Mouse (Mus musculus): Measurements from ENCODE around the gene AI597479. TPM values are rescaled to one million over a fixed set of nuclear protein-coding genes. Genes with fewer than 3 reads are reported as not detected.

Gene AI597479
- polyA plus RNA-seq, 1 experiment from 2014 or later = 24.0 TPM

- H3K9me3 ChIP-seq (ENCODE audit: control insufficient read depth, low read length) = no peaks in the 10 kb centered on the region
- H3K36me3 ChIP-seq (ENCODE audit: control insufficient read depth, insufficient read depth, low read length) = peaks cover 4% of the 10 kb centered on the region
- H3K9ac ChIP-seq (ENCODE audit: low read length) = no peak overlapping the region
- no peak for DNase-seq (ENCODE audit: low spot score)
- H3K27me3 ChIP-seq (replicated peaks; ENCODE audit: control insufficient read depth, insufficient read depth, low read length) = no peaks in the 10 kb centered on the region
- peaks cover 32% of the 10 kb centered on the region for H3K4me1 ChIP-seq (replicated peaks; ENCODE audit: control insufficient read depth, insufficient read depth, low read length)
- no peak overlapping the region for H3K4me2 ChIP-seq (ENCODE audit: low read length)
- ATAC-seq (replicated peaks; ENCODE audit: low FRiP score, low TSS enrichment, low read depth) = no peak
- no peak overlapping the region for H3K27ac ChIP-seq (ENCODE audit: low read depth)
- WGBS = 76% methylated on average over 2 of the region's 2 CpGs
- no peak overlapping the region for H3K4me3 ChIP-seq (ENCODE audit: low read depth, low read length)
These were observed 59.4 kb downstream of the AI597479 start for GRCm38 (mm10) chr1:43157907-43158306.

GRCm38 (mm10) chr1:43159429-43159828, 60.9 kb downstream of the AI597479 start:
- H3K36me3 ChIP-seq (ENCODE audit: control insufficient read depth, insufficient read depth, low read length) = no peaks in the 10 kb centered on the region
- no peak overlapping the region for H3K9ac ChIP-seq (ENCODE audit: low read length)
- peak overlapping the region; percentile 24; the same call in 1 of the 2 replicates for H3K27ac ChIP-seq (ENCODE audit: low read depth)
- H3K4me1 ChIP-seq (replicated peaks; ENCODE audit: control insufficient read depth, insufficient read depth, low read length) = peaks cover 29% of the 10 kb centered on the region
- H3K4me2 ChIP-seq (ENCODE audit: low read length) = 0 out of 2 replicates have a peak overlapping the region, but pooled peaks have one; percentile 0
- WGBS = 29% methylated on average over 4 of the region's 4 CpGs
- no peak overlapping the region for H3K4me3 ChIP-seq (ENCODE audit: low read depth, low read length)
- no peaks in the 10 kb centered on the region for H3K9me3 ChIP-seq (ENCODE audit: control insufficient read depth, low read length)
- ATAC-seq (replicated peaks; ENCODE audit: low FRiP score, low TSS enrichment, low read depth) = no peak
- H3K27me3 ChIP-seq (replicated peaks; ENCODE audit: control insufficient read depth, insufficient read depth, low read length) = no peaks in the 10 kb centered on the region
- DNase-seq (ENCODE audit: low spot score) = no peak

DNA sequence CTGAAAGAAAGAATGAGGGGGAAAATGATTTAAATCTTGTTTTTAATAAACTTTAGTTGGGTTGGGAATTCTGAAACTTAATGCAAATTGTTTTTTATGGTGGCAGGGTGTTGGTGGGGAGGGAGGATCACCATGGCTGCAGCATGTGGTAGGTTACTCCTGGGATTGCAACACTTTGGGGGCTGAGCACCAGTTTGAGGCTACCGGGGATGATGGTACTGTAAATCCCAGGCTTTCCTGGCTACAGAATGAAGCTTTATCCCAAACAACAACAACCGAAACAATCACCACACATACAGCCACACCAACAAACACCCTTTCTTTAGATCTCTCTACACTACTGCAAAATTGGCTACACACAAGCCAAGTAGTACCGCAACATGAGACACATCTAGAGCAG, 63.9 kb downstream of the AI597479 start:
- WGBS = 78% methylated on average over 3 of the region's 3 CpGs
- peak overlapping the region; percentile 65 for H3K4me2 ChIP-seq (ENCODE audit: low read length)
- peaks cover 2% of the 10 kb centered on the region; the same call in 1 of the 2 replicates for H3K9me3 ChIP-seq (ENCODE audit: control insufficient read depth, low read length)
- no peaks in the 10 kb centered on the region for H3K36me3 ChIP-seq (ENCODE audit: control insufficient read depth, insufficient read depth, low read length)
- H3K9ac ChIP-seq (ENCODE audit: low read length) = peak overlapping the region; percentile 80; the same call in 1 of the 2 replicates
- H3K27me3 ChIP-seq (replicated peaks; ENCODE audit: control insufficient read depth, insufficient read depth, low read length) = no peaks in the 10 kb centered on the region
- no peak for DNase-seq (ENCODE audit: low spot score)
- H3K4me3 ChIP-seq (ENCODE audit: low read depth, low read length) = peak overlapping the region; percentile 87
- no peak overlapping the region for H3K27ac ChIP-seq (ENCODE audit: low read depth)
- H3K4me1 ChIP-seq (replicated peaks; ENCODE audit: control insufficient read depth, insufficient read depth, low read length) = peaks cover 22% of the 10 kb centered on the region
- ATAC-seq (replicated peaks; ENCODE audit: low FRiP score, low TSS enrichment, low read depth) = no peak

GRCm38 (mm10) chr1:43163084-43163466, 64.6 kb downstream of the AI597479 start:
- peak overlapping the region; percentile 87 for H3K4me3 ChIP-seq (ENCODE audit: low read depth, low read length)
- H3K9ac ChIP-seq (ENCODE audit: low read length) = peak overlapping the region; percentile 80
- H3K4me2 ChIP-seq (ENCODE audit: low read length) = peak overlapping the region; percentile 65
- ATAC-seq (replicated peaks; ENCODE audit: low FRiP score, low TSS enrichment, low read depth) (peak; percentile 33; the same call in 1 of the 2 replicates), DNase-seq (ENCODE audit: low spot score) (no peak)
- WGBS = 3% methylated on average over 5 of the region's 6 CpGs
- H3K27ac ChIP-seq (ENCODE audit: low read depth) = peak overlapping the region; percentile 86
- peaks cover 29% of the 10 kb centered on the region for H3K4me1 ChIP-seq (replicated peaks; ENCODE audit: control insufficient read depth, insufficient read depth, low read length)
- H3K27me3 ChIP-seq (replicated peaks; ENCODE audit: control insufficient read depth, insufficient read depth, low read length) = no peaks in the 10 kb centered on the region
- no peaks in the 10 kb centered on the region for H3K36me3 ChIP-seq (ENCODE audit: control insufficient read depth, insufficient read depth, low read length)
- peaks cover 2% of the 10 kb centered on the region; the same call in 1 of the 2 replicates for H3K9me3 ChIP-seq (ENCODE audit: control insufficient read depth, low read length)

- Histone ChIP-seq H3K9me3 (ENCODE audit: control insufficient read depth, low read length) (peaks cover 2% of the 10 kb centered on the region; the same call in 1 of the 2 replicates), H3K4me1 (replicated peaks; ENCODE audit: control insufficient read depth, insufficient read depth, low read length) (peaks cover 33% of the 10 kb centered on the region), H3K27ac (ENCODE audit: low read depth) (peak overlapping the region; percentile 86), H3K36me3 (ENCODE audit: control insufficient read depth, insufficient read depth, low read length) (no peaks in the 10 kb centered on the region), H3K9ac (ENCODE audit: low read length) (peak overlapping the region; percentile 80), H3K4me2 (ENCODE audit: low read length) (peak overlapping the region; percentile 65), H3K4me3 (ENCODE audit: low read depth, low read length) (peak overlapping the region; percentile 87), H3K27me3 (replicated peaks; ENCODE audit: control insufficient read depth, insufficient read depth, low read length) (no peaks in the 10 kb centered on the region)
- peak; percentile 87 for DNase-seq (ENCODE audit: low spot score)
- ATAC-seq (replicated peaks; ENCODE audit: low FRiP score, low TSS enrichment, low read depth) = peak; percentile 94
- WGBS = 4% methylated on average over 61 of the region's 61 CpGs
These were observed 65.2 kb downstream of the AI597479 start for GRCm38 (mm10) chr1:43163467-43164418.

GRCm38 (mm10) chr1:43164582-43164981, 66.1 kb downstream of the AI597479 start:
- ATAC-seq (replicated peaks; ENCODE audit: low FRiP score, low TSS enrichment, low read depth) = no peak
- WGBS = 92% methylated on average over 5 of the region's 5 CpGs

More at GRCm38 (mm10) chr1:43164582-43164981, 66.1 kb downstream of the AI597479 start:
- H3K9ac ChIP-seq (ENCODE audit: low read length) = no peak overlapping the region
- no peaks in the 10 kb centered on the region for H3K27me3 ChIP-seq (replicated peaks; ENCODE audit: control insufficient read depth, insufficient read depth, low read length)
- no peak overlapping the region for H3K27ac ChIP-seq (ENCODE audit: low read depth)
- H3K36me3 ChIP-seq (ENCODE audit: control insufficient read depth, insufficient read depth, low read length) = no peaks in the 10 kb centered on the region
- no peak for DNase-seq (ENCODE audit: low spot score)
- H3K4me3 ChIP-seq (ENCODE audit: low read depth, low read length) = no peak overlapping the region
- peaks cover 28% of the 10 kb centered on the region for H3K4me1 ChIP-seq (replicated peaks; ENCODE audit: control insufficient read depth, insufficient read depth, low read length)
- H3K9me3 ChIP-seq (ENCODE audit: control insufficient read depth, low read length) = peaks cover 2% of the 10 kb centered on the region; the same call in 1 of the 2 replicates
- H3K4me2 ChIP-seq (ENCODE audit: low read length) = no peak overlapping the region

Other genes starting within 250 kb of the AI597479 start
- gene Mrps9, start 247.5 kb upstream of the AI597479 start, polyA plus RNA-seq (2014; fragmentation: Nextera tagmentation; extraction: Ambion mirVana) = 57.9 and 62.4 TPM in 2 replicates
- gene Gpr45, start 145.8 kb upstream of the AI597479 start, polyA plus RNA-seq (2014; fragmentation: Nextera tagmentation; extraction: Ambion mirVana) = 6.4 and 7.0 TPM in 2 replicates
- 12.6 and 13.4 TPM in 2 replicates for gene Tgfbrap1, start 73 bp upstream of the AI597479 start, polyA plus RNA-seq (2014; fragmentation: Nextera tagmentation; extraction: Ambion mirVana)
- gene Fhl2, start 98.3 kb downstream of the AI597479 start, polyA plus RNA-seq (2014; fragmentation: Nextera tagmentation; extraction: Ambion mirVana) = 60.5 and 70.1 TPM in 2 replicates

Measured in intestine, embryonic 14.5 days (tissue).